7 mouse cellular contexts compared by ENCODE assay signal in genomic region chr12:74824735-74825494, GRCm38 (mm10).
A peak's percentile ranks its signal among the peaks of the same experiment; 100 is the strongest.
DNase-seq lines count a peak whose midpoint lies in the region; ATAC-seq and TF ChIP-seq lines count a peak whose summit lies in the region.

No protein-coding gene starts in this region.

- no peak for DNase-seq in stomach, postnatal 0 days (ENCODE audit: low spot score)
- DNase-seq in left cerebral cortex, adult 11 months (ENCODE audit: low spot score): peak; percentile 19
- peak; percentile 15 for DNase-seq in retina, embryonic 14.5 days (ENCODE audit: low spot score)
- DNase-seq in thymus, postnatal 25 days: no peak

- no peak overlapping the region for H3K4me3 ChIP-seq in stomach, embryonic 15.5 days (replicated peaks)
- H3K4me3 ChIP-seq in stomach, postnatal 0 days (ENCODE audit: low read depth, low read length): no peak overlapping the region
- H3K4me3 ChIP-seq in heart, embryonic 16.5 days (ENCODE audit: low read length): no peak overlapping the region

- H3K4me2 ChIP-seq in stomach, embryonic 15.5 days: no peak overlapping the region
- H3K4me2 ChIP-seq in stomach, postnatal 0 days (replicated peaks; ENCODE audit: low read depth): no peak overlapping the region
- no peak overlapping the region for H3K4me2 ChIP-seq in heart, embryonic 16.5 days (ENCODE audit: low read depth, low read length)

- no peaks in the 10 kb centered on the region for H3K4me1 ChIP-seq in stomach, embryonic 15.5 days
- no peaks in the 10 kb centered on the region for H3K4me1 ChIP-seq in stomach, postnatal 0 days (replicated peaks; ENCODE audit: control insufficient read depth, insufficient read depth)
- peaks cover 2% of the 10 kb centered on the region; the same call in 1 of the 2 replicates for H3K4me1 ChIP-seq in heart, embryonic 16.5 days (ENCODE audit: control insufficient read depth, insufficient read depth, low read length)

- no peak overlapping the region for H3K9ac ChIP-seq in stomach, embryonic 15.5 days
- H3K9ac ChIP-seq in stomach, postnatal 0 days (ENCODE audit: low read length): no peak overlapping the region
- H3K9ac ChIP-seq in heart, embryonic 16.5 days (ENCODE audit: low read length): no peak overlapping the region

- H3K36me3 ChIP-seq in stomach, embryonic 15.5 days: no peaks in the 10 kb centered on the region
- H3K36me3 ChIP-seq in stomach, postnatal 0 days (ENCODE audit: control insufficient read depth, insufficient read depth, low read length): no peaks in the 10 kb centered on the region
- H3K36me3 ChIP-seq in heart, embryonic 16.5 days (ENCODE audit: control insufficient read depth, insufficient read depth): no peaks in the 10 kb centered on the region

- TF ChIP-seq EP300 in stomach, postnatal 0 days (optimal IDR thresholded peaks at IDR 0.05): no peak

- H3K9me3 ChIP-seq in stomach, embryonic 15.5 days: no peaks in the 10 kb centered on the region
- H3K9me3 ChIP-seq in stomach, postnatal 0 days (ENCODE audit: control insufficient read depth, low read length): no peaks in the 10 kb centered on the region
- no peaks in the 10 kb centered on the region for H3K9me3 ChIP-seq in heart, embryonic 16.5 days (replicated peaks; ENCODE audit: control insufficient read depth, low read length)

- ATAC-seq in stomach, embryonic 15.5 days (ENCODE audit: insufficient read depth, low FRiP score, low read depth): 0 out of 2 replicates have a peak, but pooled peaks have one; percentile 27
- ATAC-seq in stomach, postnatal 0 days (ENCODE audit: low FRiP score, low TSS enrichment): no peak
- ATAC-seq in common myeloid progenitor, adult 5-6 weeks (replicated peaks; ENCODE audit: low read depth, poor library complexity, severe bottlenecking): peak; percentile 92
- peak; percentile 69 for ATAC-seq in heart, embryonic 16.5 days (replicated peaks; ENCODE audit: extremely low read depth, insufficient read depth, low FRiP score)

- no peaks in the 10 kb centered on the region for H3K27me3 ChIP-seq in stomach, embryonic 15.5 days (replicated peaks)
- H3K27me3 ChIP-seq in stomach, postnatal 0 days (ENCODE audit: control insufficient read depth, insufficient read depth, low read length): no peaks in the 10 kb centered on the region
- no peaks in the 10 kb centered on the region for H3K27me3 ChIP-seq in heart, embryonic 16.5 days (ENCODE audit: control insufficient read depth, insufficient read depth, low read length)

- no peak overlapping the region for H3K27ac ChIP-seq in stomach, embryonic 15.5 days
- no peak overlapping the region for H3K27ac ChIP-seq in stomach, postnatal 0 days (replicated peaks)
- H3K27ac ChIP-seq in heart, embryonic 16.5 days (ENCODE audit: low read length): no peak overlapping the region

- WGBS in stomach, embryonic 15.5 days: 22% methylated on average over 3 of the region's 3 CpGs
- WGBS in stomach, postnatal 0 days: 22% methylated on average over 3 of the region's 3 CpGs
- 14% methylated on average over 3 of the region's 3 CpGs for WGBS in heart, embryonic 16.5 days

- no peak for TF ChIP-seq CTCF in stomach, postnatal 0 days (IDR thresholded peaks at IDR 0.05; ENCODE audit: low read depth)

Comparison
In these comparisons a context has a peak if more than half of its experiments do, and no peak if none do; other contexts are left out.
1. DNase-seq: peak in left cerebral cortex, adult 11 months (single experiment) and retina, embryonic 14.5 days (single experiment); none in stomach, postnatal 0 days (single experiment) and thymus, postnatal 25 days (single experiment).